Mouse (Mus musculus) testis, adult 2 months (tissue): ENCODE measurements around the gene Klb.

Source experiments
- CTCF ChIP-seq: fragments of 200-500 bp; IDR thresholded peaks from 2 replicates; pipeline ENCODE4 v1.5.1; 2012; ENCODE audit warnings: low read depth, mild to moderate bottlenecking, inconsistent platforms, low read length, moderate library complexity; ENCODE audit not compliant: control insufficient read depth, insufficient read depth, insufficient replicate concordance
- POLR2A ChIP-seq: fragments of 200-500 bp; IDR thresholded peaks from 2 replicates; pipeline ENCODE4 v1.6.1; 2012; ENCODE audit warnings: low read depth, mild to moderate bottlenecking, inconsistent platforms, low read length, moderate library complexity; ENCODE audit not compliant: control insufficient read depth

- TF ChIP-seq CTCF (no peak), POLR2A (no peak)
Measured at GRCm38 (mm10) chr5:65300121-65300520, 48.0 kb upstream of the Klb start.
